Mouse (Mus musculus) testis, adult 2 months (tissue): Measurements from ENCODE around the gene Tbcb.

Source experiments
- CTCF ChIP-seq: fragments of 200-500 bp; IDR thresholded peaks from 2 replicates; pipeline ENCODE4 v1.5.1; 2012; ENCODE audit warnings: low read depth, mild to moderate bottlenecking, inconsistent platforms, low read length, moderate library complexity; ENCODE audit not compliant: control insufficient read depth, insufficient read depth, insufficient replicate concordance
- POLR2A ChIP-seq: fragments of 200-500 bp; IDR thresholded peaks from 2 replicates; pipeline ENCODE4 v1.6.1; 2012; ENCODE audit warnings: low read depth, mild to moderate bottlenecking, inconsistent platforms, low read length, moderate library complexity; ENCODE audit not compliant: control insufficient read depth

DNA sequence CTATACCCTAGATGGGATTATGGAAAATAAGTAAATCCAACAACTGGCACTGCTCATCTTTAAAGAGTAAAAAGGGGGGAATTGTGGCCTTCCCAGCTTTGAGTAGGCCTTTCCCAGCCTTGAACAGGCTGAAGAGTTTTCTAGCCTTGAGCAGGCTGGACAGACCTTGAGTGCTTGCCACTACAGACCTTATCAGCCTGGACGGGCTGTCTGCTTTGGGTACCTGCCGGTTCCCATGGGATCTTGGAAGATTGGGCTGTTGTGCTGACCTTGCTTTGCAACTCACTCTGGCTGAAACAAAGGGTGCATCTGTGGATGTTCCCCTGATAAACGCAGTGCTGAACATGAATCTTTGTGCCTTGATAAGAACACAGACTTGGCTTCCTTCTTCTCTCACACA is 18.2 kb downstream of the Tbcb start:
- TF ChIP-seq POLR2A = no peak
- no peak for TF ChIP-seq CTCF
